Mouse (Mus musculus): ENCODE results near the gene Gm45808. TPM values are rescaled to one million over a fixed set of nuclear protein-coding genes. Genes with fewer than 3 reads are reported as not detected.
A peak's percentile ranks its signal among the peaks of the same experiment; 100 is the strongest.
"Not testable (repeated sequence)": the region's sequence is repeated elsewhere in the genome, so short reads cannot be mapped to it uniquely, and the experiment has no call there.

Gene Gm45808
- polyA plus RNA-seq, 1 experiment from 2014 or later = not detected

GRCm38 (mm10) chr7:45467090-45467670 is 19.4 kb downstream of the Gm45808 start:
- Histone ChIP-seq H3K4me1 (ENCODE audit: control insufficient read depth, insufficient read depth, low read length) (peaks cover 10% of the 10 kb centered on the region), H3K27ac (ENCODE audit: low read depth, low read length) (no peak overlapping the region), H3K4me2 (replicated peaks; ENCODE audit: low read depth, low read length) (peak overlapping the region; percentile 71), H3K4me3 (ENCODE audit: low read length) (peak overlapping the region; percentile 75), H3K27me3 (ENCODE audit: control insufficient read depth, insufficient read depth, low read length) (no peaks in the 10 kb centered on the region), H3K36me3 (ENCODE audit: control insufficient read depth, insufficient read depth, low read length) (peaks cover 28% of the 10 kb centered on the region), H3K9me3 (ENCODE audit: control insufficient read depth, low read length) (no peaks in the 10 kb centered on the region), H3K9ac (ENCODE audit: low read depth, low read length) (peak overlapping the region; percentile 84; the same call in 1 of the 2 replicates)
- ATAC-seq (ENCODE audit: low FRiP score, low TSS enrichment) = no peak
- WGBS = 31% methylated on average over 7 of the region's 7 CpGs

- ATAC-seq (ENCODE audit: low FRiP score, low TSS enrichment) = peak; percentile 79
These were observed 20.1 kb downstream of the Gm45808 start, which contains the start of gene Bax for GRCm38 (mm10) chr7:45466283-45467089. Bax (minus strand) TSS chr7:45466898.

GRCm38 (mm10) chr7:45465549-45465948 is 21.1 kb downstream of the Gm45808 start:
- H3K27me3 ChIP-seq (ENCODE audit: control insufficient read depth, insufficient read depth, low read length) = no peaks in the 10 kb centered on the region
- peak overlapping the region; percentile 75 for H3K4me3 ChIP-seq (ENCODE audit: low read length)
- H3K9ac ChIP-seq (ENCODE audit: low read depth, low read length) = peak overlapping the region; percentile 84; the same call in 1 of the 2 replicates
- peaks cover 16% of the 10 kb centered on the region for H3K4me1 ChIP-seq (ENCODE audit: control insufficient read depth, insufficient read depth, low read length)
- WGBS = 81% methylated on average over 9 of the region's 9 CpGs
- peak overlapping the region; percentile 71 for H3K4me2 ChIP-seq (replicated peaks; ENCODE audit: low read depth, low read length)
- no peak overlapping the region for H3K27ac ChIP-seq (ENCODE audit: low read depth, low read length)
- no peak for ATAC-seq (ENCODE audit: low FRiP score, low TSS enrichment)
- H3K9me3 ChIP-seq (ENCODE audit: control insufficient read depth, low read length) = no peaks in the 10 kb centered on the region
- peaks cover 28% of the 10 kb centered on the region for H3K36me3 ChIP-seq (ENCODE audit: control insufficient read depth, insufficient read depth, low read length)

More at GRCm38 (mm10) chr7:45466283-45467089, 20.1 kb downstream of the Gm45808 start, which contains the start of gene Bax:
- peak within 1 kb of the TSS; percentile 84 for H3K9ac ChIP-seq (ENCODE audit: low read depth, low read length)
- WGBS = under 1% methylated on average over 44 of the region's 58 CpGs
- no peaks in the 10 kb centered on the region for H3K27me3 ChIP-seq (ENCODE audit: control insufficient read depth, insufficient read depth, low read length)
- peak within 1 kb of the TSS; percentile 75 for H3K4me3 ChIP-seq (ENCODE audit: low read length)
- peaks cover 10% of the 10 kb centered on the region for H3K4me1 ChIP-seq (ENCODE audit: control insufficient read depth, insufficient read depth, low read length)
- no peaks in the 10 kb centered on the region for H3K9me3 ChIP-seq (ENCODE audit: control insufficient read depth, low read length)
- peak within 1 kb of the TSS; percentile 71 for H3K4me2 ChIP-seq (replicated peaks; ENCODE audit: low read depth, low read length)
- H3K27ac ChIP-seq (ENCODE audit: low read depth, low read length) = no peak within 1 kb of the TSS
- H3K36me3 ChIP-seq (ENCODE audit: control insufficient read depth, insufficient read depth, low read length) = peaks cover 28% of the 10 kb centered on the region

- H3K4me2 ChIP-seq (replicated peaks; ENCODE audit: low read depth, low read length) = no peak overlapping the region; the same call in 1 of the 2 replicates
- no peak overlapping the region for H3K27ac ChIP-seq (ENCODE audit: low read depth, low read length)
- no peak overlapping the region; the same call in 1 of the 2 replicates for H3K4me3 ChIP-seq (ENCODE audit: low read length)
- no peak overlapping the region for H3K9ac ChIP-seq (ENCODE audit: low read depth, low read length)
- no peak for ATAC-seq (ENCODE audit: low FRiP score, low TSS enrichment)
- no peaks in the 10 kb centered on the region for H3K9me3 ChIP-seq (ENCODE audit: control insufficient read depth, low read length)
- WGBS = 96% methylated on average over 12 of the region's 12 CpGs
- no peaks in the 10 kb centered on the region for H3K27me3 ChIP-seq (ENCODE audit: control insufficient read depth, insufficient read depth, low read length)
- H3K36me3 ChIP-seq (ENCODE audit: control insufficient read depth, insufficient read depth, low read length) = peaks cover 28% of the 10 kb centered on the region
- peaks cover 20% of the 10 kb centered on the region for H3K4me1 ChIP-seq (ENCODE audit: control insufficient read depth, insufficient read depth, low read length)
These were observed 21.5 kb downstream of the Gm45808 start for GRCm38 (mm10) chr7:45465112-45465511.

GRCm38 (mm10) chr7:45463987-45464778 is 22.4 kb downstream of the Gm45808 start:
- WGBS = 88% methylated on average over 7 of the region's 7 CpGs
- no peak for ATAC-seq (ENCODE audit: low FRiP score, low TSS enrichment)
- Histone ChIP-seq H3K27me3 (ENCODE audit: control insufficient read depth, insufficient read depth, low read length) (no peaks in the 10 kb centered on the region), H3K9ac (ENCODE audit: low read depth, low read length) (no peak overlapping the region), H3K27ac (ENCODE audit: low read depth, low read length) (no peak overlapping the region), H3K4me1 (ENCODE audit: control insufficient read depth, insufficient read depth, low read length) (peaks cover 21% of the 10 kb centered on the region), H3K36me3 (ENCODE audit: control insufficient read depth, insufficient read depth, low read length) (peaks cover 28% of the 10 kb centered on the region), H3K4me3 (ENCODE audit: low read length) (no peak overlapping the region), H3K9me3 (ENCODE audit: control insufficient read depth, low read length) (no peaks in the 10 kb centered on the region), H3K4me2 (replicated peaks; ENCODE audit: low read depth, low read length) (no peak overlapping the region)

GRCm38 (mm10) chr7:45462868-45463267 is 23.7 kb downstream of the Gm45808 start:
- not testable (repeated sequence) for H3K9me3 ChIP-seq (ENCODE audit: control insufficient read depth, low read length); H3K27ac ChIP-seq (ENCODE audit: low read depth, low read length); H3K9ac ChIP-seq (ENCODE audit: low read depth, low read length); H3K4me2 ChIP-seq (replicated peaks; ENCODE audit: low read depth, low read length); H3K27me3 ChIP-seq (ENCODE audit: control insufficient read depth, insufficient read depth, low read length); ATAC-seq (ENCODE audit: low FRiP score, low TSS enrichment); H3K4me3 ChIP-seq (ENCODE audit: low read length)
- Histone ChIP-seq H3K36me3 (ENCODE audit: control insufficient read depth, insufficient read depth, low read length) (peaks cover 36% of the 10 kb centered on the region), H3K4me1 (ENCODE audit: control insufficient read depth, insufficient read depth, low read length) (peaks cover 27% of the 10 kb centered on the region)
- 81% methylated on average over 4 of the region's 4 CpGs for WGBS

GRCm38 (mm10) chr7:45462325-45462724 is 24.3 kb downstream of the Gm45808 start:
- no peak for ATAC-seq (ENCODE audit: low FRiP score, low TSS enrichment)
- Histone ChIP-seq H3K4me3 (ENCODE audit: low read length) (no peak overlapping the region), H3K4me1 (ENCODE audit: control insufficient read depth, insufficient read depth, low read length) (peaks cover 33% of the 10 kb centered on the region), H3K27me3 (ENCODE audit: control insufficient read depth, insufficient read depth, low read length) (no peaks in the 10 kb centered on the region), H3K4me2 (replicated peaks; ENCODE audit: low read depth, low read length) (no peak overlapping the region), H3K9me3 (ENCODE audit: control insufficient read depth, low read length) (no peaks in the 10 kb centered on the region), H3K9ac (ENCODE audit: low read depth, low read length) (no peak overlapping the region), H3K36me3 (ENCODE audit: control insufficient read depth, insufficient read depth, low read length) (peaks cover 41% of the 10 kb centered on the region), H3K27ac (ENCODE audit: low read depth, low read length) (no peak overlapping the region)
- 89% methylated on average over 4 of the region's 4 CpGs for WGBS

GRCm38 (mm10) chr7:45461781-45462180 is 24.8 kb downstream of the Gm45808 start:
- Histone ChIP-seq H3K4me1 (ENCODE audit: control insufficient read depth, insufficient read depth, low read length) (peaks cover 36% of the 10 kb centered on the region), H3K36me3 (ENCODE audit: control insufficient read depth, insufficient read depth, low read length) (peaks cover 45% of the 10 kb centered on the region), H3K9ac (ENCODE audit: low read depth, low read length) (no peak overlapping the region), H3K27me3 (ENCODE audit: control insufficient read depth, insufficient read depth, low read length) (no peaks in the 10 kb centered on the region), H3K9me3 (ENCODE audit: control insufficient read depth, low read length) (no peaks in the 10 kb centered on the region), H3K4me3 (ENCODE audit: low read length) (no peak overlapping the region), H3K4me2 (replicated peaks; ENCODE audit: low read depth, low read length) (no peak overlapping the region), H3K27ac (ENCODE audit: low read depth, low read length) (peak overlapping the region; percentile 65; the same call in 1 of the 2 replicates)
- ATAC-seq (ENCODE audit: low FRiP score, low TSS enrichment) = no peak
- WGBS = 89% methylated on average over 4 of the region's 4 CpGs

All from kidney, embryonic 14.5 days (tissue).